Mouse (Mus musculus): ENCODE results near the gene Gm17720. TPM values are rescaled to one million over a fixed set of nuclear protein-coding genes. Genes with fewer than 3 reads are reported as not detected.
"Not testable (repeated sequence)": the region's sequence is repeated elsewhere in the genome, so short reads cannot be mapped to it uniquely, and the experiment has no call there.

Gene Gm17720
- polyA plus RNA-seq, 1 experiment, result not detected

- no peaks in the 10 kb centered on the region for H3K4me1 ChIP-seq (ENCODE audit: control insufficient read depth, insufficient read depth, low read length)
- 78% methylated on average over 9 of the region's 9 CpGs for WGBS
- no peak overlapping the region for H3K27ac ChIP-seq (ENCODE audit: insufficient read depth, low read depth, low read length)
- TF ChIP-seq CTCF (IDR thresholded peaks at IDR 0.05; ENCODE audit: insufficient read depth, low read depth, low read length), result no peak
- no peak for TF ChIP-seq POLR2A (IDR thresholded peaks at IDR 0.05; ENCODE audit: insufficient read depth, low read depth, low read length)
- H3K4me3 ChIP-seq (ENCODE audit: insufficient read depth, low read depth, low read length), result no peak overlapping the region
These were observed 38.4 kb downstream of the Gm17720 start for GRCm38 (mm10) chr8:110064161-110064560.

GRCm38 (mm10) chr8:110058207-110058606 is 44.3 kb downstream of the Gm17720 start:
- Histone ChIP-seq H3K4me3 (ENCODE audit: insufficient read depth, low read depth, low read length) (no peak overlapping the region), H3K4me1 (ENCODE audit: control insufficient read depth, insufficient read depth, low read length) (no peaks in the 10 kb centered on the region), H3K27ac (ENCODE audit: insufficient read depth, low read depth, low read length) (no peak overlapping the region)
- WGBS, result 68% methylated on average over 8 of the region's 8 CpGs
- TF ChIP-seq CTCF (IDR thresholded peaks at IDR 0.05; ENCODE audit: insufficient read depth, low read depth, low read length) (no peak), POLR2A (IDR thresholded peaks at IDR 0.05; ENCODE audit: insufficient read depth, low read depth, low read length) (no peak)

- H3K4me1 ChIP-seq (ENCODE audit: control insufficient read depth, insufficient read depth, low read length), result no peaks in the 10 kb centered on the region
- H3K27ac ChIP-seq (ENCODE audit: insufficient read depth, low read depth, low read length), result no peak overlapping the region
- no peak for TF ChIP-seq CTCF (IDR thresholded peaks at IDR 0.05; ENCODE audit: insufficient read depth, low read depth, low read length)
- TF ChIP-seq POLR2A (IDR thresholded peaks at IDR 0.05; ENCODE audit: insufficient read depth, low read depth, low read length), result no peak
- WGBS, result 84% methylated on average over 6 of the region's 6 CpGs
- no peak overlapping the region for H3K4me3 ChIP-seq (ENCODE audit: insufficient read depth, low read depth, low read length)
These were observed 51.3 kb downstream of the Gm17720 start for GRCm38 (mm10) chr8:110051208-110051607.

GRCm38 (mm10) chr8:110040509-110040908 is 62.0 kb downstream of the Gm17720 start:
- H3K4me3 ChIP-seq (ENCODE audit: insufficient read depth, low read depth, low read length), result no peak overlapping the region
- no peak for TF ChIP-seq CTCF (IDR thresholded peaks at IDR 0.05; ENCODE audit: insufficient read depth, low read depth, low read length)
- no peak for TF ChIP-seq POLR2A (IDR thresholded peaks at IDR 0.05; ENCODE audit: insufficient read depth, low read depth, low read length)
- 88% methylated on average over 4 of the region's 4 CpGs for WGBS
- peaks cover 5% of the 10 kb centered on the region for H3K4me1 ChIP-seq (ENCODE audit: control insufficient read depth, insufficient read depth, low read length)
- H3K27ac ChIP-seq (ENCODE audit: insufficient read depth, low read depth, low read length), result no peak overlapping the region

GRCm38 (mm10) chr8:110039659-110040058 is 62.9 kb downstream of the Gm17720 start, which contains the start of gene Chst4:
TSS of gene Chst4 (minus strand) at chr8:110039740.
- 96% methylated on average over 5 of the region's 5 CpGs for WGBS
- H3K27ac ChIP-seq (ENCODE audit: insufficient read depth, low read depth, low read length), result no peak within 1 kb of the TSS
- TF ChIP-seq CTCF (IDR thresholded peaks at IDR 0.05; ENCODE audit: insufficient read depth, low read depth, low read length), result no peak
- no peak for TF ChIP-seq POLR2A (IDR thresholded peaks at IDR 0.05; ENCODE audit: insufficient read depth, low read depth, low read length)

GRCm38 (mm10) chr8:110039216-110039615 is 63.3 kb downstream of the Gm17720 start:
- Histone ChIP-seq H3K4me3 (ENCODE audit: insufficient read depth, low read depth, low read length) (no peak overlapping the region), H3K4me1 (ENCODE audit: control insufficient read depth, insufficient read depth, low read length) (peaks cover 5% of the 10 kb centered on the region), H3K27ac (ENCODE audit: insufficient read depth, low read depth, low read length) (no peak overlapping the region)
- WGBS, result 55% methylated on average over 7 of the region's 7 CpGs
- TF ChIP-seq POLR2A (IDR thresholded peaks at IDR 0.05; ENCODE audit: insufficient read depth, low read depth, low read length), result no peak
- no peak for TF ChIP-seq CTCF (IDR thresholded peaks at IDR 0.05; ENCODE audit: insufficient read depth, low read depth, low read length)

More at GRCm38 (mm10) chr8:110039659-110040058, 62.9 kb downstream of the Gm17720 start, which contains the start of gene Chst4:
- Histone ChIP-seq H3K4me1 (ENCODE audit: control insufficient read depth, insufficient read depth, low read length) (peaks cover 5% of the 10 kb centered on the region), H3K4me3 (ENCODE audit: insufficient read depth, low read depth, low read length) (no peak within 1 kb of the TSS)

- Histone ChIP-seq H3K4me1 (ENCODE audit: control insufficient read depth, insufficient read depth, low read length) (peaks cover 5% of the 10 kb centered on the region), H3K4me3 (ENCODE audit: insufficient read depth, low read depth, low read length) (no peak overlapping the region), H3K27ac (ENCODE audit: insufficient read depth, low read depth, low read length) (no peak overlapping the region)
- TF ChIP-seq POLR2A (IDR thresholded peaks at IDR 0.05; ENCODE audit: insufficient read depth, low read depth, low read length), result no peak
- 58% methylated on average over 2 of the region's 2 CpGs for whole genome bisulfite sequencing
These were observed 66.4 kb downstream of the Gm17720 start for GRCm38 (mm10) chr8:110036156-110036555.

- peaks cover 3% of the 10 kb centered on the region for H3K4me1 ChIP-seq (ENCODE audit: control insufficient read depth, insufficient read depth, low read length)
- no peak overlapping the region for H3K4me3 ChIP-seq (ENCODE audit: insufficient read depth, low read depth, low read length)
- TF ChIP-seq POLR2A (IDR thresholded peaks at IDR 0.05; ENCODE audit: insufficient read depth, low read depth, low read length) (no peak), CTCF (IDR thresholded peaks at IDR 0.05; ENCODE audit: insufficient read depth, low read depth, low read length) (no peak)
- 66% methylated on average over 4 of the region's 4 CpGs for WGBS
- no peak overlapping the region for H3K27ac ChIP-seq (ENCODE audit: insufficient read depth, low read depth, low read length)
These were observed 68.2 kb downstream of the Gm17720 start for GRCm38 (mm10) chr8:110034331-110034730.

GRCm38 (mm10) chr8:110033771-110034170 is 68.8 kb downstream of the Gm17720 start:
- H3K4me1 ChIP-seq (ENCODE audit: control insufficient read depth, insufficient read depth, low read length); H3K4me3 ChIP-seq (ENCODE audit: insufficient read depth, low read depth, low read length); H3K27ac ChIP-seq (ENCODE audit: insufficient read depth, low read depth, low read length): not testable (repeated sequence)
- 50% methylated on average over 8 of the region's 8 CpGs for WGBS

Other genes with a start within 250 kb of the Gm17720 start
- not detected in 2 replicates for gene Phlpp2, start 234.2 kb downstream of the Gm17720 start, polyA plus RNA-seq (2012; ENCODE audit: insufficient read depth, insufficient read length, low replicate concordance, missing spikeins)
- not detected in 2 replicates for gene Marveld3, start 140.6 kb downstream of the Gm17720 start, polyA plus RNA-seq (2012; ENCODE audit: insufficient read depth, insufficient read length, low replicate concordance, missing spikeins)
- gene Tat, start 112.3 kb downstream of the Gm17720 start, polyA plus RNA-seq (2012; ENCODE audit: insufficient read depth, insufficient read length, low replicate concordance, missing spikeins), result not detected in 2 replicates
- not detected in 2 replicates for gene Chst4, start 63.0 kb downstream of the Gm17720 start, polyA plus RNA-seq (2012; ENCODE audit: insufficient read depth, insufficient read length, low replicate concordance, missing spikeins)
- not detected in 2 replicates for gene Zfp612, start 23.0 kb downstream of the Gm17720 start, polyA plus RNA-seq (2012; ENCODE audit: insufficient read depth, insufficient read length, low replicate concordance, missing spikeins)
- not detected in 2 replicates for gene Gm21964, start 1.5 kb downstream of the Gm17720 start, polyA plus RNA-seq (2012; ENCODE audit: insufficient read depth, insufficient read length, low replicate concordance, missing spikeins)
- not detected in 2 replicates for gene Calb2, start 65.5 kb upstream of the Gm17720 start, polyA plus RNA-seq (2012; ENCODE audit: insufficient read depth, insufficient read length, low replicate concordance, missing spikeins)
- not detected in 2 replicates for gene Cmtr2, start 112.9 kb upstream of the Gm17720 start, polyA plus RNA-seq (2012; ENCODE audit: insufficient read depth, insufficient read length, low replicate concordance, missing spikeins)
- not detected in 2 replicates for gene Hydin, start 164.2 kb upstream of the Gm17720 start, polyA plus RNA-seq (2012; ENCODE audit: insufficient read depth, insufficient read length, low replicate concordance, missing spikeins)